Comparison of ENCODE assay signal across 9 mouse cellular contexts in the genomic region with DNA sequence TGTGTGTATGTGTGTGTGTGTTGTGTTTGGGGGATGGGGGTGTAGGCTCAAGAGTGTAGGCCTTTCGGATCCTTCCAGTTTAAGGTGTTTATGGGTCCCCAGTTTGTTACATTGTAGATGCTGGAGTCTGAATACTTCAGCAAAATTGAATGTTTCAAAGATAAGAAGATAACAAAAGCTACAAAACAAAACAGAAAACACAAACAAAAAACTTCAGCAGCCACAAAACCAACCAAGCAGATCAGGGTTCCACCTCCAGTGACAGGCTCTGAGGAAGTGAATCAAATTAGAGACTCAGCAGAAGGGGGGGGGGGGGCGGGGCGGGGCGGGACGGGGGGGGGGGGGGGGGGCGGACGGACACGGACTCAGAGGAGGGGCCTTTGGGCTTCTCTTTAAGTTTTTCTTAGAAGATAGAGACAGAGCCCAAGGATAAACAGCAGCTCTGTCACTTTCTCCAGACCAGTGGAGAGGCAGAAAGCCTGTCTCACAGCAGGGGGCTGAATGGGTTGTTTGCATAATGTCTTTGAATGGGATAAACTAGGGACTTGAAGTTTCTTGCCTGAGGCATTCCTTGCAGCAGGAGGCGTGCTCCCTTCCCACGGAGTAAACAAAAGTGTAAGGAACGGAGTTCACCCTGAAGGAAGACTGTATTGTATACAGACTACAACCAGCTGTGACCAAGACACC. TPM values are rescaled to one million over a fixed set of nuclear protein-coding genes. Genes with fewer than 3 reads are reported as not detected.
DNase-seq lines count a peak whose midpoint lies in the region; ATAC-seq lines count a peak whose summit lies in the region.
"Had no signal": no experiment of that assay in that cellular context is flagged by ENCODE, and none has a peak within 500 bp of the region (broad histone marks: within the 10 kb centered on the region; RNA-seq: fewer than 3 reads in every experiment).

No protein-coding gene starts in this region.

- 11% methylated on average over 5 of the region's 11 CpGs for WGBS in hindbrain, embryonic 11.5 days
- WGBS in lung, embryonic 15.5 days: 16% methylated on average over 5 of the region's 11 CpGs

- no peak overlapping the region for H3K4me2 ChIP-seq in hindbrain, embryonic 11.5 days (replicated peaks; ENCODE audit: low read depth, low read length)
- peak overlapping the region; percentile 8; the same call in 1 of the 2 replicates for H3K4me2 ChIP-seq in lung, embryonic 15.5 days
- H3K4me2 ChIP-seq: embryonic facial prominence, embryonic 15.5 days had no signal

- no peaks in the 10 kb centered on the region for H3K27me3 ChIP-seq in hindbrain, embryonic 11.5 days (ENCODE audit: control insufficient read depth, insufficient read depth, low read length)
- H3K27me3 ChIP-seq in lung, embryonic 15.5 days: no peaks in the 10 kb centered on the region
- H3K27me3 ChIP-seq: embryonic facial prominence, embryonic 15.5 days had no signal

- peaks cover 2% of the 10 kb centered on the region; the same call in 1 of the 2 replicates for H3K4me1 ChIP-seq in hindbrain, embryonic 11.5 days (replicated peaks; ENCODE audit: control insufficient read depth, insufficient read depth, low read length)
- H3K4me1 ChIP-seq in lung, embryonic 15.5 days: peaks cover 11% of the 10 kb centered on the region; the same call in 1 of the 2 replicates

- ATAC-seq in hindbrain, embryonic 11.5 days (ENCODE audit: low FRiP score): peak; percentile 75
- ATAC-seq in lung, embryonic 15.5 days (ENCODE audit: borderline replicate concordance, extremely low read depth, low FRiP score, low TSS enrichment): peak; percentile 86
- ATAC-seq in megakaryocyte, adult 5-6 weeks (ENCODE audit: poor library complexity, severe bottlenecking): no peak
- ATAC-seq in megakaryocyte progenitor cell, adult 5-6 weeks (replicated peaks; ENCODE audit: poor library complexity): no peak

- DNase-seq in ES-CJ7 (ENCODE audit: low read depth, low spot score) (peak; percentile 97), ZHBTc4 (ENCODE audit: low read depth, low spot score) (peak; percentile 98)
- DNase-seq in hindbrain, embryonic 11.5 days (ENCODE audit: low spot score): peak; percentile 80
- DNase-seq in yolk sac, embryonic 10.5 days (ENCODE audit: low spot score): peak; percentile 75
- no peak for DNase-seq in gastrocnemius, adult 18-20 months (ENCODE audit: low spot score)

- no peak overlapping the region for H3K27ac ChIP-seq in hindbrain, embryonic 11.5 days (ENCODE audit: low read depth, low read length)
- H3K27ac ChIP-seq in lung, embryonic 15.5 days: peak overlapping the region; percentile 46
- H3K27ac ChIP-seq: embryonic facial prominence, embryonic 15.5 days had no signal

- no peaks in the 10 kb centered on the region for H3K9me3 ChIP-seq in hindbrain, embryonic 11.5 days (ENCODE audit: control insufficient read depth, low read length)
- H3K9me3 ChIP-seq in lung, embryonic 15.5 days: no peaks in the 10 kb centered on the region
- H3K9me3 ChIP-seq: embryonic facial prominence, embryonic 15.5 days had no signal

- no peak overlapping the region for H3K4me3 ChIP-seq in hindbrain, embryonic 11.5 days (ENCODE audit: low read depth, low read length)
- H3K4me3 ChIP-seq in lung, embryonic 15.5 days: no peak overlapping the region
- H3K4me3 ChIP-seq: embryonic facial prominence, embryonic 15.5 days had no signal

- no peaks in the 10 kb centered on the region for H3K36me3 ChIP-seq in hindbrain, embryonic 11.5 days (ENCODE audit: control insufficient read depth, insufficient read depth, low read length)
- H3K36me3 ChIP-seq in lung, embryonic 15.5 days: no peaks in the 10 kb centered on the region
- H3K36me3 ChIP-seq: embryonic facial prominence, embryonic 15.5 days had no signal

- no peak overlapping the region for H3K9ac ChIP-seq in hindbrain, embryonic 11.5 days (ENCODE audit: low read depth, low read length)
- H3K9ac ChIP-seq in lung, embryonic 15.5 days: no peak overlapping the region
- H3K9ac ChIP-seq: embryonic facial prominence, embryonic 15.5 days had no signal

RNA-seq across cellular contexts. Expression of gene Ano10, which starts 8.9 kb away (rescaled TPM):
- 51.9 and 52.5 TPM in 2 replicates for polyA plus RNA-seq in hindbrain, embryonic 11.5 days (2014; fragmentation: Nextera tagmentation; extraction: Ambion mirVana)
- polyA plus RNA-seq in lung, embryonic 15.5 days (2015; fragmentation: Nextera tagmentation; extraction: Ambion mirVana): 29.7 and 31.9 TPM in 2 replicates
- 33.1 and 40.9 TPM in 2 replicates for total RNA-seq in megakaryocyte, adult 5-6 weeks (2015)
- total RNA-seq in megakaryocyte, adult 5-6 weeks (2017): 17.1 and 32.8 TPM in 2 replicates
- total RNA-seq in gastrocnemius, adult 18-20 months (2021): 10 to 100 TPM; 42.8 to 45.3 TPM
- 15.9 and 18.9 TPM in 2 replicates for total RNA-seq in megakaryocyte progenitor cell, adult 5-6 weeks (2015)
- total RNA-seq in megakaryocyte progenitor cell, adult 5-6 weeks (2017): 13.3 and 13.9 TPM in 2 replicates

Comparison
In these comparisons a context has a peak if more than half of its experiments do, and no peak if none do; other contexts are left out.
1. ATAC-seq: peak in hindbrain, embryonic 11.5 days (single experiment) and lung, embryonic 15.5 days (single experiment); none in megakaryocyte, adult 5-6 weeks (single experiment) and megakaryocyte progenitor cell, adult 5-6 weeks (single experiment).